Mouse (Mus musculus) testis, adult 2 months (tissue): ENCODE measurements at regions not wholly inside any gene's neighbourhood (a gene's known extent, or its start where the extent isn't known, plus 50 kb on each side); places are given as distances from the start of the nearest gene placed in this dataset.
A peak's percentile ranks its signal among the peaks of the same experiment; 100 is the strongest.

Experiments
- H3K27ac ChIP-seq: fragments of 200-500 bp; 2 replicates; pipeline ENCODE4 v1.5.1; 2012; ENCODE audit warnings: low read depth, low read length; ENCODE audit not compliant: control insufficient read depth, insufficient read depth
- H3K27me3 ChIP-seq: fragments of 200-500 bp; 2 replicates; pipeline ENCODE4 v1.6.1; 2012; ENCODE audit warnings: mild to moderate bottlenecking, low read length, moderate library complexity; ENCODE audit not compliant: control insufficient read depth, insufficient read depth
- H3K36me3 ChIP-seq: fragments of 200-500 bp; 2 replicates; pipeline ENCODE4 v1.6.1; 2012; ENCODE audit warnings: mild to moderate bottlenecking, low read length; ENCODE audit not compliant: control insufficient read depth, insufficient read depth
- H3K4me1 ChIP-seq: fragments of 200-500 bp; 2 replicates; pipeline ENCODE4 v1.6.1; 2012; ENCODE audit warnings: low read length; ENCODE audit not compliant: control insufficient read depth, insufficient read depth
- H3K4me3 ChIP-seq: fragments of 200-500 bp; 2 replicates; pipeline ENCODE4 v1.5.1; 2012; ENCODE audit warnings: low read depth, mild to moderate bottlenecking, low read length, moderate library complexity, mixed read lengths; ENCODE audit not compliant: control insufficient read depth
- CTCF ChIP-seq: fragments of 200-500 bp; IDR thresholded peaks from 2 replicates; pipeline ENCODE4 v1.5.1; 2012; ENCODE audit warnings: low read depth, mild to moderate bottlenecking, inconsistent platforms, low read length, moderate library complexity; ENCODE audit not compliant: control insufficient read depth, insufficient read depth, insufficient replicate concordance
- POLR2A ChIP-seq: fragments of 200-500 bp; IDR thresholded peaks from 2 replicates; pipeline ENCODE4 v1.6.1; 2012; ENCODE audit warnings: low read depth, mild to moderate bottlenecking, inconsistent platforms, low read length, moderate library complexity; ENCODE audit not compliant: control insufficient read depth

DNA sequence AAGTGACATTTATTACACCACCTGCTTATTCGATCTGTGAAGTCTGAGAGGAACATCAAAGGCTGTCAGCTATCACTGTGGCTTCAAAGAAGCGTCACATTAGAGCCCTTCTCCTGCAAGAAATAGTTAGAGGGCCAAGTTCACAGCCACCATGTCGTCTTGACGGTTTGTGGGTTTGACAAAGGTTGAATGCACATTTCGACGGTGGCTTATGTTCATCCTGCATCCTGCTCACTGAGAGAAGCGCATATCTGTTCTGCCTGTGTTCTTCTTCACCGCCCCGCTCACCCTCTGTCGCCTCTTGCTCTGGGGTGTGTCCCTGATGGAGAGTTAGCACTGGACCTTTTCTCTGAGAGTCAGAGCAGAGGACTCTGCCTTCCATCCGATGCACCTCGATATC lies 67.2 kb upstream of the 1700021F07Rik start:
- H3K36me3 ChIP-seq, result no peaks in the 10 kb centered on the region
- no peaks in the 10 kb centered on the region for H3K27me3 ChIP-seq
- H3K4me1 ChIP-seq, result no peaks in the 10 kb centered on the region
- H3K4me3 ChIP-seq, result no peak overlapping the region
- H3K27ac ChIP-seq, result no peak overlapping the region
- TF ChIP-seq POLR2A (no peak), CTCF (no peak)

- H3K4me1 ChIP-seq, result no peaks in the 10 kb centered on the region
- H3K4me3 ChIP-seq, result no peak overlapping the region
- H3K36me3 ChIP-seq, result no peaks in the 10 kb centered on the region
- no peak for TF ChIP-seq POLR2A
- TF ChIP-seq CTCF, result peak; percentile 51; the same call in 1 of the 2 replicates
- no peaks in the 10 kb centered on the region for H3K27me3 ChIP-seq
- H3K27ac ChIP-seq, result no peak overlapping the region
These were observed 66.3 kb upstream of the 1700021F07Rik start for GRCm38 (mm10) chr2:173456083-173456482.

DNA sequence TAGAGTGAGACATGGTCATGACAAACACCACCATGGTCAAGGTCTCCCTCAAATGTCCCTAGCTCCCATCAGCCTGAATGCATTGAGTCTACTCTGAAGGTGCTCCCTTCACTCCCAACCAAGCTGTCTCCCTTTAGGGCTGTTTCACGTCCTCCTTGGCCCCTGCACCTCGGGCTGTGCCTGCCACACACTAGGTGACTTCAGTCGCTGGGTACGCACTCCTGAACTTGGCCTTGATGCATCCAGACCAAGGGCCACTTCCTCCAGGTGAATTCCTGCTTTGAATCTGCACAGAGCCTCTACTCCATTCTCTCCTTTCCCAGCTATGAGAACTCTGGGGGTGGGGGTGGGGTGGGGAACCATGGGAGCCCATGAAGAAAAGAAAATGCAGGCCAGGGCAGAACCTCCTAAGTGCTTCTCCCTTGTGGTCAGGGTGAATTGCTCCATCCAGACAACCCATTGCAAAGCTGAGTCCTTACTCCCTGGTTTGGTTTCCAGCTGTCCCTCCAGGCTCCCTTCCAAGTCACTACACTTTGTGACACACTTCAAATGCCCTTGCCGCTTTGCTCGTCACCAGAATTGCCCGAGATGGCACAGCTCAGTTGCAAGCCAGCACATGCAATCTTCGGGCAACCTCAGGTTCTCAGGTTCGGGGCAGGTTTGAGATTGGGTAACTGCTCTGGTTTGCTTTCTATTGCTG lies 65.3 kb upstream of the 1700021F07Rik start:
- Histone ChIP-seq H3K36me3 (no peaks in the 10 kb centered on the region), H3K4me3 (no peak overlapping the region), H3K4me1 (no peaks in the 10 kb centered on the region), H3K27me3 (no peaks in the 10 kb centered on the region), H3K27ac (no peak overlapping the region)
- TF ChIP-seq POLR2A (no peak), CTCF (no peak)

GRCm38 (mm10) chr2:173457624-173458320 lies 64.6 kb upstream of the 1700021F07Rik start:
- H3K36me3 ChIP-seq, result no peaks in the 10 kb centered on the region
- TF ChIP-seq CTCF (no peak), POLR2A (no peak)
- H3K4me3 ChIP-seq, result no peak overlapping the region
- no peaks in the 10 kb centered on the region for H3K4me1 ChIP-seq
- H3K27ac ChIP-seq, result no peak overlapping the region
- H3K27me3 ChIP-seq, result no peaks in the 10 kb centered on the region

DNA sequence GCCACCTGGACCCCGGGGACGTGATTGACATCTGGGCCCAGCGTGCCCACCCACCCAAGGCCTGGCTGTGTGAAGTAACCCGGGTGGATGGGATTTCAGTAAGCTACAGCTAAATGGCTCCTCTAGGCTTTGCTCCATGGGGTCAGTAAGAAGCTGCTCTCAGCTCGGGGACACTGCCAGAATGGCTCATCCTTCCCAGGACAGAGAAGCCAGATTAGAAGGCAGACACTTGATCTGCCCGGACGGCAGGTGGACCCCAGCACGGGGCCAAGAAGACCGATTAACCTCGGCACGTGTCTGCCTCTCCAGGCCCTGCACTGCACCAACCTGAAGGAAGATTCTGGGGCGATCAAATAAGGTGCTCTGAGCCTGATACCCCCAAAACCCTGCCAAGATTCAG lies 63.5 kb upstream of the 1700021F07Rik start:
- TF ChIP-seq POLR2A, result no peak
- TF ChIP-seq CTCF, result no peak
- no peak overlapping the region for H3K27ac ChIP-seq

DNA sequence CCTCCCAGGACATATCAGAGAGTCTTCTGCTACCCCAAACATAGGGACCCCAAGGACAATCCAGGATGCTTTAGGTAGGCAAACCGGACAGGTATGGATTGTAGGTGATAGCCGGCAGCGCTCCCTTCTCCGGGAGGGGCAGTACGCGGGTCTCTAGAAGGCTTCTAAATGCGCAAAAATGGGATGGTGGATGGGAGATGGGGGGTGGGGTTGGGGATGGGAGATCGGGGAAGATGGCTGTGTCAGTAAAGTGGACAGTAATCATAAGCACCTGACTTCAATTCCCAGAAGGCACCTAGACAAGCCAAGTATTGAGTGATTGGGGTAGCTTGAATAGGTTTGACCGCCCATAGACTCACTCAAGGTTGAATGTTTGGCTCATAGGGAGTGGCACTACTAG lies 59.1 kb upstream of the 1700021F07Rik start:
- TF ChIP-seq CTCF, result no peak
- TF ChIP-seq POLR2A, result no peak
- Histone ChIP-seq H3K4me1 (no peaks in the 10 kb centered on the region), H3K36me3 (no peaks in the 10 kb centered on the region), H3K27me3 (no peaks in the 10 kb centered on the region), H3K27ac (no peak overlapping the region), H3K4me3 (no peak overlapping the region)

More for the DNA sequence above, 63.5 kb upstream of the 1700021F07Rik start:
- Histone ChIP-seq H3K4me1 (no peaks in the 10 kb centered on the region), H3K4me3 (no peak overlapping the region), H3K36me3 (no peaks in the 10 kb centered on the region), H3K27me3 (no peaks in the 10 kb centered on the region)

DNA sequence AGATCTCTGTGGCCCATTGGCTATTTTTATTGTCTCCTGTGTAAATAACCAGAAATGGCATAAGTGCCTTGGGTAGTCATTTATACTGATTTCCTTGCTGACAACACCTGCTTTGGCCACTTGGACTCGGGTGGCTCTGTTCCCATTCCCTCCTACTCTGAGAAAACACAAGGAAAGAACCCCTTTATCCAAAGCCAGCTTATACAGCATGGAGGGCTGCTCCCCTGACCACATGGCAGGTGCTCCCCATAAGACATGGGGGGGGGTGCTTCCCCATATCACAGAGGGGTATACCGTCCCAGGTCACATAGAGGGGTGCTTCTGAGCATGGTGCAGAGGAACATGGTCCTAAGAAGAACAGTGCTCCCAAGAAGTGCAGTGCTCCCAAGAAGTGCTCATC lies 57.8 kb upstream of the 1700021F07Rik start:
- H3K27ac ChIP-seq, result no peak overlapping the region
- TF ChIP-seq POLR2A (no peak), CTCF (no peak)
- H3K27me3 ChIP-seq, result no peaks in the 10 kb centered on the region
- H3K4me1 ChIP-seq, result no peaks in the 10 kb centered on the region
- H3K4me3 ChIP-seq, result no peak overlapping the region
- no peaks in the 10 kb centered on the region for H3K36me3 ChIP-seq
